Mouse (Mus musculus) megakaryocyte, embryonic 14.5 days (primary cell): ENCODE measurements around the gene Cdadc1.

Experiments used
- FLI1 ChIP-seq: IDR thresholded peaks from 2 replicates; pipeline ENCODE4 v1.6.1; 2012; ENCODE audit warnings: low read length, inconsistent platforms, mixed read lengths
- GATA1 ChIP-seq: IDR thresholded peaks from 3 replicates; pipeline ENCODE4 v1.6.1; 2012; ENCODE audit warnings: mixed read lengths, low read length, inconsistent platforms, borderline replicate concordance

- no peak for TF ChIP-seq GATA1
- no peak for TF ChIP-seq FLI1
Observed at GRCm38 (mm10) chr14:59543956-59544355, 53.8 kb downstream of the Cdadc1 start.
